19 mouse cellular contexts compared by ENCODE assay signal in genomic region chr9:63140211-63140610, GRCm38 (mm10). TPM values are rescaled to one million over a fixed set of nuclear protein-coding genes. Genes with fewer than 3 reads are reported as not detected.
DNase-seq lines count a peak whose midpoint lies in the region; ATAC-seq and TF ChIP-seq lines count a peak whose summit lies in the region.
"Had no signal": no experiment of that assay in that cellular context is flagged by ENCODE, and none has a peak within 500 bp of the region (broad histone marks: within the 10 kb centered on the region; RNA-seq: fewer than 3 reads in every experiment).

No protein-coding gene starts in this region.

- no peaks in the 10 kb centered on the region for H3K9me3 ChIP-seq in midbrain, embryonic 13.5 days
- H3K9me3 ChIP-seq in midbrain, postnatal 0 days (ENCODE audit: low read length), result no peaks in the 10 kb centered on the region
- no peaks in the 10 kb centered on the region for H3K9me3 ChIP-seq in limb, embryonic 10.5 days (replicated peaks)
- H3K9me3 ChIP-seq in stomach, embryonic 14.5 days (ENCODE audit: control insufficient read depth, low read depth, low read length), result no peaks in the 10 kb centered on the region
- H3K9me3 ChIP-seq: forebrain, embryonic 12.5 days had no signal

- peaks cover 66% of the 10 kb centered on the region for H3K4me1 ChIP-seq in midbrain, embryonic 13.5 days (replicated peaks)
- H3K4me1 ChIP-seq in midbrain, postnatal 0 days (ENCODE audit: insufficient read depth, low read length), result no peaks in the 10 kb centered on the region; the same call in 1 of the 2 replicates
- H3K4me1 ChIP-seq in limb, embryonic 10.5 days, result peaks cover 84% of the 10 kb centered on the region
- 0 out of 2 replicates have a peak, but pooled peaks cover 9% of the 10 kb centered on the region for H3K4me1 ChIP-seq in stomach, embryonic 14.5 days (ENCODE audit: control insufficient read depth, insufficient read depth, low read length)

- ATAC-seq in midbrain, embryonic 13.5 days, result no peak
- ATAC-seq in midbrain, postnatal 0 days (ENCODE audit: low FRiP score), result no peak
- ATAC-seq in stomach, embryonic 14.5 days (ENCODE audit: insufficient number of reproducible peaks, insufficient read depth, low FRiP score, low read depth), result no peak
- ATAC-seq: CD4-positive, CD25-positive, alpha-beta regulatory T cell, adult 4 months; intestine, postnatal 0 days; liver, postnatal 0 days had no signal

- peak; percentile 36 to 39 for DNase-seq in cerebellum, postnatal 10 days
- DNase-seq in cerebellum, adult 9-10 months, result no peak
- DNase-seq in midbrain, postnatal 0 days (ENCODE audit: low spot score), result no peak
- peak; percentile 50 for DNase-seq in limb, embryonic 10.5 days (ENCODE audit: low spot score)
- no peak for DNase-seq in kidney, adult 8-10 months
- DNase-seq in kidney, adult 18-20 months, result no peak
- DNase-seq: adrenal gland, adult 2 months; gastrocnemius, postnatal 36 days; liver; liver, postnatal 0 days; lung, postnatal 14 days had no signal

- H3K4me3 ChIP-seq in midbrain, embryonic 13.5 days (replicated peaks), result 0 out of 2 replicates have a peak overlapping the region, but pooled peaks have one; percentile 1
- no peak overlapping the region for H3K4me3 ChIP-seq in midbrain, postnatal 0 days (ENCODE audit: low read depth, low read length)
- no peak overlapping the region for H3K4me3 ChIP-seq in limb, embryonic 10.5 days
- peak overlapping the region; percentile 3; the same call in 1 of the 2 replicates for H3K4me3 ChIP-seq in stomach, embryonic 14.5 days (ENCODE audit: low read depth, low read length)
- H3K4me3 ChIP-seq: forebrain, embryonic 12.5 days had no signal

- H3K4me2 ChIP-seq in midbrain, embryonic 13.5 days (replicated peaks), result no peak overlapping the region
- H3K4me2 ChIP-seq in midbrain, postnatal 0 days (ENCODE audit: low read depth, low read length, poor library complexity, severe bottlenecking), result no peak overlapping the region
- no peak overlapping the region for H3K4me2 ChIP-seq in stomach, embryonic 14.5 days (replicated peaks; ENCODE audit: low read depth, low read length)
- H3K4me2 ChIP-seq: forebrain, embryonic 12.5 days; heart, embryonic 11.5 days had no signal

- TF ChIP-seq CTCF in midbrain, postnatal 0 days (IDR thresholded peaks at IDR 0.05), result no peak

- no peaks in the 10 kb centered on the region for H3K36me3 ChIP-seq in midbrain, embryonic 13.5 days
- no peaks in the 10 kb centered on the region; the same call in 1 of the 2 replicates for H3K36me3 ChIP-seq in midbrain, postnatal 0 days (ENCODE audit: insufficient read depth, low read length)
- H3K36me3 ChIP-seq in limb, embryonic 10.5 days, result no peaks in the 10 kb centered on the region
- H3K36me3 ChIP-seq in stomach, embryonic 14.5 days (ENCODE audit: control insufficient read depth, insufficient read depth, low read length), result no peaks in the 10 kb centered on the region
- H3K36me3 ChIP-seq: forebrain, embryonic 12.5 days had no signal

- WGBS in midbrain, embryonic 13.5 days, result 2% methylated on average over 9 of the region's 9 CpGs
- under 1% methylated on average over 9 of the region's 9 CpGs for WGBS in midbrain, postnatal 0 days
- 2% methylated on average over 9 of the region's 9 CpGs for WGBS in limb, embryonic 10.5 days
- WGBS in stomach, embryonic 14.5 days, result 2% methylated on average over 9 of the region's 9 CpGs

- H3K9ac ChIP-seq in midbrain, embryonic 13.5 days (replicated peaks), result no peak overlapping the region
- H3K9ac ChIP-seq in midbrain, postnatal 0 days (replicated peaks; ENCODE audit: low read length, poor library complexity, severe bottlenecking), result no peak overlapping the region
- no peak overlapping the region for H3K9ac ChIP-seq in stomach, embryonic 14.5 days (replicated peaks; ENCODE audit: low read depth, low read length)
- H3K9ac ChIP-seq: forebrain, embryonic 12.5 days; liver, postnatal 0 days had no signal

- H3K27me3 ChIP-seq in midbrain, embryonic 13.5 days, result peaks cover 98% of the 10 kb centered on the region
- H3K27me3 ChIP-seq in midbrain, postnatal 0 days (ENCODE audit: insufficient read depth, low read length), result peaks cover 87% of the 10 kb centered on the region
- H3K27me3 ChIP-seq in limb, embryonic 10.5 days (ENCODE audit: low read depth, poor library complexity, severe bottlenecking), result peaks cover 100% of the 10 kb centered on the region
- H3K27me3 ChIP-seq in stomach, embryonic 14.5 days (ENCODE audit: control insufficient read depth, insufficient read depth, low read length), result peaks cover 86% of the 10 kb centered on the region

- H3K27ac ChIP-seq in midbrain, embryonic 13.5 days, result no peak overlapping the region
- H3K27ac ChIP-seq in midbrain, postnatal 0 days (ENCODE audit: low read depth, low read length), result no peak overlapping the region
- no peak overlapping the region for H3K27ac ChIP-seq in limb, embryonic 10.5 days
- no peak overlapping the region for H3K27ac ChIP-seq in stomach, embryonic 14.5 days (ENCODE audit: low read length)
- H3K27ac ChIP-seq: forebrain, embryonic 12.5 days had no signal

RNA-seq across cellular contexts. Expression of gene Skor1, which starts 8.6 kb away (rescaled TPM):
- 1.7 and 2.0 TPM in 2 replicates for polyA plus RNA-seq in midbrain, embryonic 13.5 days (2015; fragmentation: Nextera tagmentation; extraction: Ambion mirVana)
- total RNA-seq in midbrain, postnatal 0 days (2014; rRNA removed), result 1.2 and 5.5 TPM in 2 replicates
- 0.07 and 0.26 TPM in 2 replicates for polyA plus RNA-seq in midbrain, postnatal 0 days (2015; fragmentation: Nextera tagmentation; extraction: Ambion mirVana)
- polyA plus RNA-seq in limb, embryonic 10.5 days (2016; fragmentation: Nextera tagmentation; extraction: Ambion mirVana), result 0.10 and 0.14 TPM in 2 replicates
- not detected in 2 replicates for polyA plus RNA-seq in stomach, embryonic 14.5 days (2014; fragmentation: Nextera tagmentation; extraction: Ambion mirVana)
- total RNA-seq: heart, postnatal 25 days; megakaryocyte-erythroid progenitor cell, adult 5-6 weeks had no signal
- polyA plus RNA-seq: CD4-positive, CD25-positive, alpha-beta regulatory T cell, adult 4 months; heart, embryonic 11.5 days; intestine, postnatal 0 days; liver, postnatal 0 days had no signal

Comparison
In these comparisons a context has a peak if more than half of its experiments do, and no peak if none do; other contexts are left out.
1. DNase-seq: peak in cerebellum, postnatal 10 days (2 of 2) and limb, embryonic 10.5 days (single experiment); none in cerebellum, adult 9-10 months (single experiment), midbrain, postnatal 0 days (single experiment), kidney, adult 8-10 months (0 of 2) and kidney, adult 18-20 months (single experiment).
2. H3K4me3 ChIP-seq: peak in midbrain, embryonic 13.5 days (single experiment) and stomach, embryonic 14.5 days (single experiment); none in midbrain, postnatal 0 days (single experiment) and limb, embryonic 10.5 days (single experiment).